Mouse (Mus musculus): ENCODE measurements around the gene Plekha1. TPM values are rescaled to one million over a fixed set of nuclear protein-coding genes. Genes with fewer than 3 reads are reported as not detected.

The Plekha1 gene
- polyA plus RNA-seq (2015; fragmentation: Nextera tagmentation; extraction: Ambion mirVana): 59.0 and 60.4 TPM in 2 replicates

DNA sequence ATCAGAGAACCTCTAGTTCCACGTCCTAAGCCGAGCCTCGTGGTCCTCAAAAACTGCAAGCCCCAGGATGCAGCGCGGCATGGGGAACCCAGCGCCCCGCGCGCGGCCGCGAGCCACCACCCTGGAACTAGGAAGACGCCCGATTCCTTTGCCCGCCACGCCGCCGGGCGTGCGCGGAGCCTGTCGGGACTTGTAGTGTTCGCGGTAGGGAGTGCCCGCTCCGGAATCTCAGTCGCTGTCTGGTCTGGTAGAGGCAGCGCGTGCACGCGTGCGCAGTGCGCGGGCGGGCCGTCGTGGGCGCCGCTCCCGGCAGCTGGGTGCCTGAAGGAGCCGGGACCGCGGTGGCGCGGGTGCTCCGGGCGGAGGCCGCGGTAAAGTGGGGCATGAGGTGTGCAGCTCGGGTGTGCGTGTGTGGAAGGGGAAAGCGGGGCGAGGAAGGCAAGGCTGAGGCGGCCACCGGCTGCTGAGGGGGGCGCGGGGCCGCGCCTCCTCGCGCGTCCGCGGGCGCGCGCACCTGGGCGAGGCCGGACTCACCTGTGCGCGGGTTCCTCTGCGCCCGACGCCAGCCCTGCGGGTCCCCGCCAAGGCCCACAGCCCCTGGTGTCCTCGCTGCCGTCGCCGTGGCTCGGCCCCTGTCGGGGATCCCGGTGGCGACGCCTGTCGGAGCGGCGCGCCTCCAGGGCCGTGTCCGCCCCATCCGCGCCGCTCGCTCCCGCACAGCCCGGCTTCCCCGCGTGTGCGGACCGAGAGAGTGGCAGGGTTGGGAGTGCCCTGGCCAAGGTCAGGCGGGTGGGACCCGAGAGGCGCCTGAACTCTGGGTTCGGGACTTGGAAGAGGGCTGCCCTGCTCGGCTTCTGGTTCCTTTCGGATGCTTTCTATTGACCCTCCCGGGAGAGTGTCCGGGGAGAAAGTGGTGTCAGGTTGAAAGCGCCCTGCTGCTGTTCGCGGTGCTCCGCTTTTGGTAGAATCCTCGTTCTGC is at the start of gene Plekha1:
Gene Plekha1, plus strand, starts transcription at position 144 of the 979 bp plus-strand sequence.
- H3K27ac ChIP-seq (ENCODE audit: low read depth, low read length): peak within 1 kb of the TSS; percentile 94
- peak; percentile 99 for ATAC-seq
- WGBS: under 1% methylated on average over 93 of the region's 114 CpGs
- H3K4me3 ChIP-seq (ENCODE audit: low read length): peak within 1 kb of the TSS; percentile 82
- no peaks in the 10 kb centered on the region; the same call in 1 of the 2 replicates for H3K27me3 ChIP-seq (replicated peaks; ENCODE audit: control insufficient read depth, insufficient read depth, low read length)
- H3K4me1 ChIP-seq (ENCODE audit: control insufficient read depth, insufficient read depth, low read depth, low read length): peaks cover 7% of the 10 kb centered on the region
- H3K36me3 ChIP-seq (ENCODE audit: control insufficient read depth, insufficient read depth, low read length): no peaks in the 10 kb centered on the region
- peak within 1 kb of the TSS; percentile 66 for H3K4me2 ChIP-seq (ENCODE audit: low read length)
- H3K9ac ChIP-seq (ENCODE audit: low read depth, low read length): peak within 1 kb of the TSS; percentile 92
- no peaks in the 10 kb centered on the region for H3K9me3 ChIP-seq (ENCODE audit: control insufficient read depth, low read length)

DNA sequence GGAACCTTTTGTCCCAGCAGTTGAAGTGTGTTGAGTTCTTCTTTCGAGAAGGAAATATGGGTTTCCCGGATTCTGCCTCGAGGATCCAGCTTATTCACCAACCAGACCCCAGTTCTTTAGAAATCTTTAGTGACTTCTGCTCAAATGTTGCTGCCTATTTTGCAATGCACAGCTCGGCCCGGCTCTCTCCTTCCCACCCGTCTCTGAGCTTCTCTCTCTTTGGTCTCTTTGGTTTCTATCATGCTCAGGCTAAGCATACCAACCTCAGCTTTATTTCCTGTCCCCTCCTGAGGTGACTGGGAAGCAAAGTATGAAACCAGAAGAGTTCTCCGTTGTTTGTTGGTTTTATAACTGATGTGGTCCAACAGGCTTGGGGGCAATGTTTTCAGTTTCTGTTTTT is 49.3 kb upstream of the Plekha1 start:
- no peaks in the 10 kb centered on the region for H3K27me3 ChIP-seq (replicated peaks; ENCODE audit: control insufficient read depth, insufficient read depth, low read length)
- WGBS: 88% methylated on average over 7 of the region's 7 CpGs
- no peaks in the 10 kb centered on the region; the same call in 1 of the 2 replicates for H3K4me1 ChIP-seq (ENCODE audit: control insufficient read depth, insufficient read depth, low read depth, low read length)
- H3K4me2 ChIP-seq (ENCODE audit: low read length): no peak overlapping the region
- H3K4me3 ChIP-seq (ENCODE audit: low read length): no peak overlapping the region
- ATAC-seq: no peak
- no peak overlapping the region for H3K27ac ChIP-seq (ENCODE audit: low read depth, low read length)
- no peaks in the 10 kb centered on the region for H3K36me3 ChIP-seq (ENCODE audit: control insufficient read depth, insufficient read depth, low read length)
- no peak overlapping the region for H3K9ac ChIP-seq (ENCODE audit: low read depth, low read length)
- no peaks in the 10 kb centered on the region for H3K9me3 ChIP-seq (ENCODE audit: control insufficient read depth, low read length)

GRCm38 (mm10) chr7:130818813-130819212 is 46.7 kb upstream of the Plekha1 start:
- Histone ChIP-seq H3K4me2 (ENCODE audit: low read length) (no peak overlapping the region), H3K36me3 (ENCODE audit: control insufficient read depth, insufficient read depth, low read length) (no peaks in the 10 kb centered on the region), H3K27ac (ENCODE audit: low read depth, low read length) (no peak overlapping the region), H3K27me3 (replicated peaks; ENCODE audit: control insufficient read depth, insufficient read depth, low read length) (no peaks in the 10 kb centered on the region), H3K4me1 (ENCODE audit: control insufficient read depth, insufficient read depth, low read depth, low read length) (no peaks in the 10 kb centered on the region; the same call in 1 of the 2 replicates), H3K9ac (ENCODE audit: low read depth, low read length) (no peak overlapping the region), H3K4me3 (ENCODE audit: low read length) (no peak overlapping the region), H3K9me3 (ENCODE audit: control insufficient read depth, low read length) (no peaks in the 10 kb centered on the region)
- ATAC-seq: no peak
- WGBS: 88% methylated on average over 5 of the region's 5 CpGs

GRCm38 (mm10) chr7:130819624-130820023 is 45.9 kb upstream of the Plekha1 start:
- H3K9me3 ChIP-seq (ENCODE audit: control insufficient read depth, low read length): no peaks in the 10 kb centered on the region
- 66% methylated on average over 10 of the region's 10 CpGs for WGBS
- H3K27ac ChIP-seq (ENCODE audit: low read depth, low read length): no peak overlapping the region
- H3K4me3 ChIP-seq (ENCODE audit: low read length): no peak overlapping the region
- no peaks in the 10 kb centered on the region for H3K36me3 ChIP-seq (ENCODE audit: control insufficient read depth, insufficient read depth, low read length)
- no peaks in the 10 kb centered on the region for H3K27me3 ChIP-seq (replicated peaks; ENCODE audit: control insufficient read depth, insufficient read depth, low read length)
- ATAC-seq: no peak
- H3K4me2 ChIP-seq (ENCODE audit: low read length): no peak overlapping the region
- H3K4me1 ChIP-seq (ENCODE audit: control insufficient read depth, insufficient read depth, low read depth, low read length): no peaks in the 10 kb centered on the region; the same call in 1 of the 2 replicates
- no peak overlapping the region for H3K9ac ChIP-seq (ENCODE audit: low read depth, low read length)

DNA sequence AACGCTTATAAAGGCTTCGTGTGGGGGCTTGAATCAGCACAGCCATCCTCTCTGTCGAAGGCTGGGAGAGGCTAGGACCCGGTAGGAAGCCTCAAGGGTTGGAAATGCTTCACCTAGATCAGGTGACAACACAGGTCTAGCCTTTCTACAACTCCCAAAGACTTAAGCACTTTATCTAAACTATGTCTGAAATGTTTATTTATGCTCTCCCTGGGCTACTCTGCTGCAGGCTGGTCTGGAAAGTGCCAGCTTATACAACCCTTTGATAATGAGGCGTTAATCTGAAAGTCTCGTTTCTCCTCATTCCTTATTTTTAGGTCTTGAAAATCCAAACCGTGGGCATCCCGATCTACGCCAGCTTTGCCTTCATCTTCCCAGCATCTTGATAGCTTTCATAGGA is 41.6 kb upstream of the Plekha1 start:
- no peaks in the 10 kb centered on the region; the same call in 1 of the 2 replicates for H3K4me1 ChIP-seq (ENCODE audit: control insufficient read depth, insufficient read depth, low read depth, low read length)
- no peaks in the 10 kb centered on the region for H3K27me3 ChIP-seq (replicated peaks; ENCODE audit: control insufficient read depth, insufficient read depth, low read length)
- WGBS: 82% methylated on average over 9 of the region's 9 CpGs
- no peaks in the 10 kb centered on the region for H3K9me3 ChIP-seq (ENCODE audit: control insufficient read depth, low read length)
- H3K27ac ChIP-seq (ENCODE audit: low read depth, low read length): no peak overlapping the region
- no peak for ATAC-seq
- no peaks in the 10 kb centered on the region for H3K36me3 ChIP-seq (ENCODE audit: control insufficient read depth, insufficient read depth, low read length)
- no peak overlapping the region for H3K4me2 ChIP-seq (ENCODE audit: low read length)
- H3K9ac ChIP-seq (ENCODE audit: low read depth, low read length): no peak overlapping the region
- no peak overlapping the region for H3K4me3 ChIP-seq (ENCODE audit: low read length)

DNA sequence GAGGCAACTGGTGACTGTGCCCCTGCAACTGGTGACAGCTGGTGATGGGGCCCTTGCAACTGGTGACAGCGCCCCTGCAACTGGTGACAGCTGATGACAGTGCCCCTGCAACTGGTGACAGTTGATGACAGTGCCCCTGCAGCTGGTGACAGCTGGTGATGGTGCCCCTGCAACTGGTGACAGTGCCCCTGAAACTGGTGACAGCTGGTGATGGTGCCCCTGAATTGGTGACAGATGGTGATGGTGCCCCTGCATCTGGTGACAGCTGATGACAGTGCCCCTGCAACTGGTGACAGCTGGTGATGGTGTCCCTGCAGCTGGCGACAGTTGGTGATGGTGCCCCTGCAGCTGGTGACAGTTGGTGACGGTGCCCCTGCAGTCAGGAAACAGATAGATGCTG is 39.2 kb upstream of the Plekha1 start:
- H3K4me3 ChIP-seq (ENCODE audit: low read length): no peak overlapping the region
- WGBS: 65% methylated on average over 3 of the region's 3 CpGs
- ATAC-seq: no peak
- no peak overlapping the region for H3K4me2 ChIP-seq (ENCODE audit: low read length)
- no peaks in the 10 kb centered on the region for H3K4me1 ChIP-seq (ENCODE audit: control insufficient read depth, insufficient read depth, low read depth, low read length)
- H3K27ac ChIP-seq (ENCODE audit: low read depth, low read length): no peak overlapping the region
- H3K9ac ChIP-seq (ENCODE audit: low read depth, low read length): no peak overlapping the region
- no peaks in the 10 kb centered on the region for H3K27me3 ChIP-seq (replicated peaks; ENCODE audit: control insufficient read depth, insufficient read depth, low read length)
- no peaks in the 10 kb centered on the region for H3K9me3 ChIP-seq (ENCODE audit: control insufficient read depth, low read length)
- H3K36me3 ChIP-seq (ENCODE audit: control insufficient read depth, insufficient read depth, low read length): no peaks in the 10 kb centered on the region

- H3K27me3 ChIP-seq (replicated peaks; ENCODE audit: control insufficient read depth, insufficient read depth, low read length): no peaks in the 10 kb centered on the region
- WGBS: 54% methylated on average over 3 of the region's 3 CpGs
- no peak overlapping the region for H3K4me3 ChIP-seq (ENCODE audit: low read length)
- no peak for ATAC-seq
- no peaks in the 10 kb centered on the region for H3K9me3 ChIP-seq (ENCODE audit: control insufficient read depth, low read length)
- no peak overlapping the region for H3K4me2 ChIP-seq (ENCODE audit: low read length)
- no peak overlapping the region for H3K9ac ChIP-seq (ENCODE audit: low read depth, low read length)
- no peaks in the 10 kb centered on the region for H3K4me1 ChIP-seq (ENCODE audit: control insufficient read depth, insufficient read depth, low read depth, low read length)
- H3K36me3 ChIP-seq (ENCODE audit: control insufficient read depth, insufficient read depth, low read length): no peaks in the 10 kb centered on the region
- H3K27ac ChIP-seq (ENCODE audit: low read depth, low read length): no peak overlapping the region
Measured at GRCm38 (mm10) chr7:130827431-130827830, 38.1 kb upstream of the Plekha1 start.

DNA sequence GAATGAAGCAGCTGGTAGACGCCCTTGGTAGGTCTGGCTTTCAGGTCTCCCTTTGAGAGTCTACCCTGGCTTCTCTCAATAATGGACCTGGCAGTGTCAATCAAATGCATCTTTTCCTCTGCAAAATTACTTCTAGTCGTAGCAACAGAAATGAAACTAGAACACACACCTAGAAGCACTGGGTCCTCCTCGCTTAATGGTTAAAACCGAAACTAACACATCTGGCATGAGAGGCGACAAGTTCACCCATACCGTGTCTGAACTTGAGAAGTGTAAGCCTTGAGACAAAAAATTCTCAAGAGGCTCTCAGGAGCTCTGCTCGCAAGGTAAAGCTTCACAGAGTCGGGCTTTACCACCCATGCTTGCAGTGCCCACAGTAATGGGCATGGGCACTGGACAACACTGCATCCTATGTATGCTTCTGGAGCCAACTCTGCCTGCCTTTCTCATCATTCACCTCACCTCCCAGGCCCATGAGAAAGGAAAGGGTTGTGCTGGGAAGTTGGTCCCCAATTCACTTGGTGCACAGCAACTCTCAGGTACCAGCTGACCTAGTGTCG is 37.6 kb upstream of the Plekha1 start:
- Histone ChIP-seq H3K4me2 (ENCODE audit: low read length) (no peak overlapping the region), H3K27ac (ENCODE audit: low read depth, low read length) (no peak overlapping the region), H3K4me3 (ENCODE audit: low read length) (no peak overlapping the region), H3K4me1 (ENCODE audit: control insufficient read depth, insufficient read depth, low read depth, low read length) (no peaks in the 10 kb centered on the region), H3K36me3 (ENCODE audit: control insufficient read depth, insufficient read depth, low read length) (no peaks in the 10 kb centered on the region), H3K27me3 (replicated peaks; ENCODE audit: control insufficient read depth, insufficient read depth, low read length) (no peaks in the 10 kb centered on the region), H3K9ac (ENCODE audit: low read depth, low read length) (no peak overlapping the region), H3K9me3 (ENCODE audit: control insufficient read depth, low read length) (no peaks in the 10 kb centered on the region)
- 89% methylated on average over 9 of the region's 9 CpGs for WGBS
- no peak for ATAC-seq

DNA sequence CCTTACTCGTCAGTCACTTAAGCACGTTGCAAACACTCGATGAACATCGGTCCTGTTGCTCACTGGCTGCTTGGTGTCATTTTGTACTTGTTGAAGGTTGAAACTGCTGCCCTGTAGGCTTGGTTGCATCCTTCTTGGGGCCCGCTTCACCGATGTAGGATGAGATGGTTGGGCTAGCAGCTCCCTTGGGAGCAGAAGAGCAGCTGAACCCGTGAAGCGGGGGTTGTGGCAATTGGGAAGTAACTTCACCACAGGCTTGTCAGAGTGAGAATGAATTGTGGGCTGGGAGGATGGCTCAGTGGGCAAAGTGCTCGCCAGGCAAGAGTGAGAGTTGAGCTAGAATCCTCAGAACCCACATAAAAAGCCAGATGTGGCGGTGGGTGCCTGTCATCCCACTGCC is 37.1 kb upstream of the Plekha1 start:
- 90% methylated on average over 10 of the region's 10 CpGs for WGBS
- Histone ChIP-seq H3K9ac (ENCODE audit: low read depth, low read length) (no peak overlapping the region), H3K36me3 (ENCODE audit: control insufficient read depth, insufficient read depth, low read length) (no peaks in the 10 kb centered on the region), H3K9me3 (ENCODE audit: control insufficient read depth, low read length) (no peaks in the 10 kb centered on the region), H3K4me1 (ENCODE audit: control insufficient read depth, insufficient read depth, low read depth, low read length) (no peaks in the 10 kb centered on the region), H3K4me2 (ENCODE audit: low read length) (no peak overlapping the region), H3K27me3 (replicated peaks; ENCODE audit: control insufficient read depth, insufficient read depth, low read length) (no peaks in the 10 kb centered on the region), H3K4me3 (ENCODE audit: low read length) (no peak overlapping the region), H3K27ac (ENCODE audit: low read depth, low read length) (no peak overlapping the region)
- ATAC-seq: no peak
